Mouse (Mus musculus) forebrain, embryonic 11.5 days (tissue): ENCODE results near the gene Pced1b. TPM values are rescaled to one million over a fixed set of nuclear protein-coding genes. Genes with fewer than 3 reads are reported as not detected.
"Not testable (repeated sequence)": the region's sequence is repeated elsewhere in the genome, so short reads cannot be mapped to it uniquely, and the experiment has no call there.

Experiments
- ATAC-seq: fragments of 200-750 bp; cut with Nextera tagmentation; replicated peaks from 2 replicates; pipeline ENCODE4 v1.8.0; 2017; ENCODE audit warnings: moderate TSS enrichment; ENCODE audit not compliant: low FRiP score
- DNase-seq: peaks from one replicate; pipeline ENCODE4 v3.0.0-alpha.2; 2017; ENCODE audit warnings: low spot score
- H3K27ac ChIP-seq: fragments of 300-500 bp; sonication (generic); 2 replicates; pipeline ENCODE4 v1.5.1; 2014; ENCODE audit warnings: low read depth, low read length
- H3K27me3 ChIP-seq: fragments of 300-500 bp; sonication (generic); 2 replicates; pipeline ENCODE4 v1.6.1; 2014; ENCODE audit warnings: mild to moderate bottlenecking, low read length, mixed read lengths; ENCODE audit not compliant: control insufficient read depth, insufficient read depth
- H3K36me3 ChIP-seq: fragments of 300-500 bp; sonication (generic); 2 replicates; pipeline ENCODE4 v1.6.1; 2014; ENCODE audit warnings: mild to moderate bottlenecking, low read length, moderate library complexity, mixed read lengths; ENCODE audit not compliant: control insufficient read depth, insufficient read depth
- H3K4me1 ChIP-seq: fragments of 300-500 bp; sonication (generic); replicated peaks from 2 replicates; pipeline ENCODE4 v1.6.1; 2014; ENCODE audit warnings: low read length, mixed read lengths; ENCODE audit not compliant: control insufficient read depth, insufficient read depth
- H3K4me2 ChIP-seq: fragments of 300-500 bp; sonication (generic); 2 replicates; pipeline ENCODE4 v1.6.1; 2014; ENCODE audit warnings: low read depth, mild to moderate bottlenecking, low read length, moderate library complexity, mixed read lengths; ENCODE audit not compliant: severe bottlenecking
- H3K4me3 ChIP-seq: fragments of 300-500 bp; sonication (generic); 2 replicates; pipeline ENCODE4 v1.5.1; 2014; ENCODE audit warnings: low read depth, low read length
- H3K9ac ChIP-seq: fragments of 300-500 bp; sonication (generic); 2 replicates; pipeline ENCODE4 v1.6.1; 2014; ENCODE audit warnings: low read length
- H3K9me3 ChIP-seq: fragments of 300-500 bp; sonication (generic); 2 replicates; pipeline ENCODE4 v1.6.1; 2016; ENCODE audit warnings: low read length, mixed read lengths; ENCODE audit not compliant: control insufficient read depth
- WGBS: fragments of 180-500 bp; shearing (Covaris S2); extraction: QIAGEN DNeasy Blood & Tissue Kit; methylation state at CpG from one replicate; pipeline ENCODE4 v1.1.7; 2014; 5-methylcytosine and 5-hydroxymethylcytosine counted together
- polyA plus RNA-seq: library from polyadenylated mRNA; unstranded; fragments of >200 nt; fragmentation: Nextera tagmentation; extraction: Ambion mirVana; gene quantifications from 2 replicates; pipeline ENCODE4 v1.2.1, GENCODE M21; 2014

Gene Pced1b
- polyA plus RNA-seq, 1 experiment from 2014 or later, result 3.9 TPM

DNA sequence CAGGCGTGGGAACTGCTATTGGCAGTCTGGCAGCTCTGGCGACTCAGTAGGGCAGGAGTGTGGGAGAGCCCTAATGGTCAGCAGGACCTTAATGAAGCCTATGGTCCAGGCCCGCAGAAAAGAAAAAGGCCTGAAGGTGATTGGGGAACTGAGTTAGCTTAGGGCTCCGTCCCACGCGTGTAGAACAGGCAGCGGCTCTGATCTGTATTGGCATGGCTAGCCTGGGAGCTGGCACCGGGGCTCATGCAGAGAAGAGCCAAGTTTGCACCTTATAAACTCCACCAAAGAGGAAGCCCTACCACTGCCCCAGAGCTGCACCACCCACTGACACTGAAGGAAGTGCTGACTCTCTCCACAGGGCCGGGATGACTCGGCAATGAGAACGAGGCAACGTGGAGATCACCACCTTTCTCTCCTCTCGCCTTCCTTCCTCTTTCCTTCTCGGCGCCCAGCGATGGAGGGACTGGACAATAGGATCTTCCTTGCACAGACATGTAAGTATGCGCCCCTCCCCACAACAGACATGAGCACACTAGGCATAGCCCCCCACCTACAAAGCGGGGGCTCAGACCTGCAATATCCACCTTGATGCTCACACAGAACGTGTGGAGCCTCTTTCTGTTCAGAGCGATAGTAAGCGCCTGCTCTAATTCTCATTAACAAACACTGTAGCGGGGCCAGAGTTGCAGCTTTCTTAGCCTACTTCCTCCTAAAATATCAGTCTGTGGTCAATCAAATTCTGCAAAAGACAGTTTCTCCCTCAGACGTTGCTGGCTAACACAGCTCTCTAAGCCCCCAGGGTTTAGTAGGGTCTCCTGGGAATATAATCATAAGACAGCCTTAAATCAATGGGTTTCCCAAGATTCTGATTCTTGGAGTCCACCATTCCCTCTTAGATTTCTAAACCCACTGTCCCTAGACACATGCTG lies 114.2 kb downstream of the Pced1b start:
- no peaks in the 10 kb centered on the region for H3K4me1 ChIP-seq
- ATAC-seq (no peak), DNase-seq (no peak)
- WGBS, result 90% methylated on average over 23 of the region's 23 CpGs
- no peaks in the 10 kb centered on the region for H3K27me3 ChIP-seq
- H3K4me3 ChIP-seq, result no peak overlapping the region
- no peak overlapping the region for H3K9ac ChIP-seq
- H3K36me3 ChIP-seq, result no peaks in the 10 kb centered on the region
- H3K9me3 ChIP-seq, result no peaks in the 10 kb centered on the region
- no peak overlapping the region for H3K4me2 ChIP-seq
- no peak overlapping the region for H3K27ac ChIP-seq

DNA sequence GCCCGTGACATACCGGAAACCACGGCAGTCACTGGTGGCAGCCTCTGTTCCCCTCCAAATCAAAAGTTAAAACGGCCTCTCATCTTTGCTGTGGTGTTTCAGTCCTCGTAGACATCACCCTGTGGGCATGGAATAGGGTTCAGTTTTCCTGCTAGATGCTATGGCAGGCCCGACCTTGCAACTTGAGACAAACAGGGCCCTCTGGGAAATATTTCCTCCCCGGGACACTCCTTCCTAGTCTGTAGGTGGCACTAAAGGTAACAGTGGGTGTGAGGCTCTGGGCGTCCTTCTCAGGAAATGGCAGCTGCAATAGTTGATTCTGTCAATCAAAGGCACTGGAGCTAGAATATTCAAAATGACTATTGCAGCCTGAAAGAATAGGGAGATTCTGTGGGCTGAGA lies 114.9 kb downstream of the Pced1b start:
- no peak for DNase-seq
- Histone ChIP-seq H3K9me3 (no peaks in the 10 kb centered on the region), H3K4me1 (no peaks in the 10 kb centered on the region), H3K36me3 (no peaks in the 10 kb centered on the region), H3K4me3 (no peak overlapping the region), H3K9ac (no peak overlapping the region), H3K27ac (no peak overlapping the region), H3K27me3 (no peaks in the 10 kb centered on the region), H3K4me2 (no peak overlapping the region)
- ATAC-seq, result no peak
- 80% methylated on average over 8 of the region's 8 CpGs for WGBS

DNA sequence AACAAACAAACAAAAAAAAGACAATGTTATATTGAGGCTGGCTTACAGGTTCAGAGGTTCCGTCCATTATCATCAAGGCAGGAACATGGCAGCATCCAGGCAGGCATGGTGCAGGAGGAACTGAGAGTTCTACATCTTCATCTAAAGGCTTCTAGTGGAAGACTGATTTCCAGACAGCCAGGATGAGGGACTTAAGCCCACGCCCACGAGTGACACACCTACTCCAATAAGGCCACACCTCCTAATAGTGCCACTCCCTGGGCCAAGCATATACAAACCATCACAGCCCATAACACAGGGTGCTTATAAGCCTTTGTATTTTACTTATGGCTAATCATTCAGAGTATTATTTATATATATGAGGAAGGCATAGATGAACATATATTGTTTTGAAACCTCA lies 117.4 kb downstream of the Pced1b start:
- not testable (repeated sequence) for H3K4me2 ChIP-seq, H3K36me3 ChIP-seq, H3K4me3 ChIP-seq, ATAC-seq, H3K4me1 ChIP-seq, H3K27ac ChIP-seq, H3K9me3 ChIP-seq, H3K27me3 ChIP-seq, DNase-seq, H3K9ac ChIP-seq
- WGBS, result 89% methylated on average over 3 of the region's 3 CpGs

DNA sequence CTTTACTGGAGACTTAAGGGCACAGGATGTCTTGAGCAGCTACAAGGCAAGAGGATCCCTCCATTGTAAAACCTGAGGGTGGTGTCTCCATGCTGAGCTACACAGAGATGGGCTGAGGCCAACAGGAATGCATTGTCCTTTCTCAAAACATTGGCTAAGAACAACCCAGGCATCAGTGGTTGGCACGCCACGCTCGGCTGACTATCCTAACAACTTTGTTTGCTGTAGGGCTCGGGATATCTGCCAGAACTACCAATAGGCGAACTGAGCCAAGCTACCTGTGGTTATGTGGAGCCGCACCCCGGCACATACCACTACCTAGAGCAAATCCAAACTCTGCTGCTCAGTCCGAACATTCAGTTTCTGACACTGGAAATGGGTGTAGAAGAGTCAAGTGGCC lies 118.1 kb downstream of the Pced1b start:
- H3K9ac ChIP-seq, result no peak overlapping the region
- ATAC-seq (no peak), DNase-seq (no peak)
- no peaks in the 10 kb centered on the region for H3K27me3 ChIP-seq
- no peaks in the 10 kb centered on the region for H3K4me1 ChIP-seq
- WGBS, result 95% methylated on average over 8 of the region's 8 CpGs
- no peak overlapping the region for H3K4me3 ChIP-seq
- no peaks in the 10 kb centered on the region for H3K36me3 ChIP-seq
- no peaks in the 10 kb centered on the region for H3K9me3 ChIP-seq
- H3K4me2 ChIP-seq, result no peak overlapping the region
- H3K27ac ChIP-seq, result no peak overlapping the region

DNA sequence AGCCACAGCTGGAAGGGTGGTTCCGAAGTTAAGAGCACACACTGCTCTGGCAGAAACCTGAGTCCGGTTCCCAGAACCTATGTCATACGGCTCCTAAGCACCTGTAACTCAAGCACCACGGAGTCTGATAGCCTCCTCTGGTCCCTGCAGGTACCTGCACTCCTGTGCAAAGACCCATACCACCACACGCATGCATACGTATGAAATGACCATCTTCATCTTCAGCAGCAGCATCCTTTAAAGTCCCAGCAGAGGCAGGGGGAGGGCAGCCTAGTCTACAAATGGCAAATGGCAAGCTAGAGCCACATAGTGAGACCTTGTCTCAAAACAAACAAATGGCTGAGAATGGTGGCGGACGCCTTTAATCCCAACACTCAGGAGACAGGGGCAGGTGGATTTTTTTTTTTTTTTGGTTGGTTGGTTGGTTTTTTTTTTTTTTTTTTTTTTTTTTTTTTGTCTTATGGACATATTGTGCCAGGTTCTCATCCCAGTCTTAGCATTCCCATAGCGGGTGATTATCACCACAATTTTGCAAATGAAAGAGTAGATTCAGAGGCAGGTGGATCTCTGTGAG lies 121.2 kb downstream of the Pced1b start:
- DNase-seq, result no peak
- WGBS, result 89% methylated on average over 9 of the region's 9 CpGs
- Histone ChIP-seq H3K9me3 (no peaks in the 10 kb centered on the region), H3K27ac (no peak overlapping the region), H3K36me3 (no peaks in the 10 kb centered on the region), H3K9ac (no peak overlapping the region), H3K27me3 (no peaks in the 10 kb centered on the region), H3K4me3 (no peak overlapping the region), H3K4me1 (no peaks in the 10 kb centered on the region), H3K4me2 (no peak overlapping the region)
- no peak for ATAC-seq

DNA sequence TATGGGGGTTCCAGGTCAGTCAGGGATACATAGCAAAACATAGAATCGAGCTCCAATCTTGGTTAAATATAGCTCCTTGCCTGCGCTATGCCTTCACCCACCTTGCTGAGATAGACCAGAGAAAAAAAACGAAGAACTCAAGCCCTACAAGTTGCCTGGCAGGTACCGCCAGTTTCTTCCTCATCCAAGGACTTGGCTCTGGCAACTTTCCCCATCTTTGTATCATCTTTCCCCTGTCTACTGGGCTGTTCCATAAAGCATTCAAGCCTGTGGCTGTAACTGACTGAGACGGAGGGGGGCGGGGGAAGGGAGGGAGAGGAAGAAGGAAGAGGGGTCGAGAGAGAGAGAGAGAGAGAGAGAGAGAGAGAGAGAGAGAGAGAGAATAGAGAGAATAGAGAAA lies 121.7 kb downstream of the Pced1b start:
- no peaks in the 10 kb centered on the region for H3K9me3 ChIP-seq
- DNase-seq (no peak), ATAC-seq (no peak)
- H3K27ac ChIP-seq, result no peak overlapping the region
- no peak overlapping the region for H3K4me3 ChIP-seq
- H3K27me3 ChIP-seq, result no peaks in the 10 kb centered on the region
- H3K4me1 ChIP-seq, result peaks cover 5% of the 10 kb centered on the region; the same call in 1 of the 2 replicates
- H3K4me2 ChIP-seq, result no peak overlapping the region
- 87% methylated on average over 7 of the region's 7 CpGs for WGBS
- H3K9ac ChIP-seq, result no peak overlapping the region
- H3K36me3 ChIP-seq, result no peaks in the 10 kb centered on the region

DNA sequence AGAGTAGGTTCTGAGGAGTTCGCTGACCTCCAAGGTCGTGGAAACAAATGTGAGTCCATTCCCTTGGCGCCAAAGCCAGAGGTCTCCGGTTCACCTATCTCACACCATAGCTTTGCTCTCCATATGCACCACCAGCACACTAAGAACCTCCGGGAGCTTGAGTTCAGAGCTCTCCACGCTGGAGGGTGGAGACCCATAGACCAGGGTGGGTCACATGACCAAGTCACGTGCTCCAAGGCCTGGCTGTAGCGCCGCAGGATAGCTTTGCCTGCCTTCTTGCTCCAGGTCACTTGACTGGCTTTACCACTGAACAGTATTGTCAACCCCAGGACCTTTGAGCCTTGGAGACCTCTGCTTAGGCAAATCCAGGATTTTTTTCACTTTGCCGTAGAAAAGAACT lies 122.2 kb downstream of the Pced1b start:
- DNase-seq (no peak), ATAC-seq (no peak)

DNA sequence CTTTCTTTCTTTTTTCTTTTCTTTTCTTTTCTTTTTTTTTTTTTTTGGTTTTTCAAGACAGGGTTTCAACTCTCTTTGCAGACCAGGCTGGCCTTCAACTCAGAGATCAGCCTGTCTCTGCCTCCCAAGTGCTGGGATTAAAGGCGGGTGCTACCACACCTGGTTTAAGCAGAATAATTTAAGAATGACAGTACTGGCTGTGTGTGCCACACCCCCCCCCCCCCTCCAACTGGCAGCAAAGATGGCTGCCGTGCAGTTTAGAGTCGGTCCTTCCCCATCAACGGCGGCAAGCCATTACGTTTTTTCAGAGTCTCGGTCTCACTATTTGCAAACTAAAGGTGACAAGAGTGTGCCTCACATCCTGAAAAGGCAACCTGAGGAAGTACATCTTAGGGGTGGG lies 124.0 kb downstream of the Pced1b start:
- WGBS, result 96% methylated on average over 7 of the region's 7 CpGs

More for the DNA sequence above, 122.2 kb downstream of the Pced1b start:
- no peak overlapping the region for H3K27ac ChIP-seq
- H3K4me2 ChIP-seq, result no peak overlapping the region
- H3K36me3 ChIP-seq, result no peaks in the 10 kb centered on the region
- H3K27me3 ChIP-seq, result no peaks in the 10 kb centered on the region
- H3K4me3 ChIP-seq, result no peak overlapping the region
- H3K9ac ChIP-seq, result no peak overlapping the region
- H3K9me3 ChIP-seq, result no peaks in the 10 kb centered on the region
- 86% methylated on average over 10 of the region's 10 CpGs for WGBS
- H3K4me1 ChIP-seq, result peaks cover 5% of the 10 kb centered on the region; the same call in 1 of the 2 replicates

More for the DNA sequence above, 124.0 kb downstream of the Pced1b start:
- Histone ChIP-seq H3K4me3 (no peak overlapping the region), H3K4me1 (peaks cover 5% of the 10 kb centered on the region; the same call in 1 of the 2 replicates), H3K36me3 (no peaks in the 10 kb centered on the region), H3K9me3 (no peaks in the 10 kb centered on the region), H3K9ac (no peak overlapping the region), H3K4me2 (no peak overlapping the region), H3K27me3 (no peaks in the 10 kb centered on the region), H3K27ac (no peak overlapping the region)
- ATAC-seq (no peak), DNase-seq (no peak)
